9 mouse cellular contexts compared by ENCODE assay signal in the genomic region with DNA sequence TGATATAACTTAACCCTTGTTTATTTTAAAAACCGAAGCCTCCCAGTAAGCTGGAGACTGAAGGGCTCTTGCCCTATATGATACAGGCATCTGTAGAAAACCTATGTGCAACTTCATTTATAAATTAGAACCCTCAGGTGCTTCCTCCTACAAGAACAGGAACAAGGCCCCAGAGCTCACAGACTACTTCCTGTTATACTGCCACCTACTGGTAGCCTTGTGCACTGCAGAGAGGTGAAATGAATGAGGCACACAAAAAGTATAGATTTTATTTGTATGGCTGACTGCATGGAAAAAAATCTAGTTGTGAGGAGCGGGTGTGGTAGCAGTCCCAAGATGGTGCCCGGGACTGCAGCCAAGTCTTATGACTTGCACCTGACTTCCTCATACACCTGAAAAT.
A peak's percentile ranks its signal among the peaks of the same experiment; 100 is the strongest.
DNase-seq lines count a peak whose midpoint lies in the region; ATAC-seq and TF ChIP-seq lines count a peak whose summit lies in the region.
"Had no signal": no experiment of that assay in that cellular context is flagged by ENCODE, and none has a peak within 500 bp of the region (broad histone marks: within the 10 kb centered on the region; RNA-seq: fewer than 3 reads in every experiment).

No protein-coding gene starts in this region.

- dilution Hi-C loops in CH12.LX (cut with MboI; ENCODE audit: extremely low pct_ligation_motif_present, extremely low pct_unique_long_range_greater_than_20kb, low sequenced_read_pairs): no loop called here

- H3K9me3 ChIP-seq in CH12.LX (replicated peaks; ENCODE audit: low read length): no peaks in the 10 kb centered on the region
- H3K9me3 ChIP-seq in hindbrain, embryonic 12.5 days (replicated peaks): no peaks in the 10 kb centered on the region
- H3K9me3 ChIP-seq: embryonic facial prominence, embryonic 12.5 days had no signal

- H3K4me2 ChIP-seq in CH12.LX (ENCODE audit: insufficient read depth, low read depth, poor library complexity, severe bottlenecking): no peak overlapping the region
- H3K4me2 ChIP-seq in hindbrain, embryonic 12.5 days (replicated peaks): no peak overlapping the region
- H3K4me2 ChIP-seq: embryonic facial prominence, embryonic 12.5 days had no signal

- TF ChIP-seq EP300 in CH12.LX (IDR thresholded peaks at IDR 0.05; ENCODE audit: low read length): no peak

- H3K27ac ChIP-seq in CH12.LX (ENCODE audit: insufficient read depth, low read depth): no peak overlapping the region
- no peak overlapping the region for H3K27ac ChIP-seq in hindbrain, embryonic 12.5 days
- H3K27ac ChIP-seq: embryonic facial prominence, embryonic 12.5 days had no signal

- DNase-seq in kidney, postnatal 10 days: peak; percentile 15
- DNase-seq in kidney, adult 18-20 months: no peak
- peak; percentile 35 for DNase-seq in CH12.LX (ENCODE audit: extremely low read depth)
- peak; percentile 2 for DNase-seq in c-Kit-positive CD71-positive TER-119-negative erythroid progenitor cells, embryonic 14.5 days (ENCODE audit: low read depth)
- DNase-seq in spleen, postnatal 10 days (ENCODE audit: low spot score in 2 of 2): peak; percentile 8 to 54
- DNase-seq in layer of hippocampus, postnatal 36 days: no peak
- no peak for DNase-seq in left cerebral cortex, adult 8-10 months (ENCODE audit: low spot score in 2 of 2)

- H3K4me1 ChIP-seq in CH12.LX (ENCODE audit: control insufficient read depth in 1 of 2, insufficient read depth in 2 of 2): no peaks in the 10 kb centered on the region
- H3K4me1 ChIP-seq in hindbrain, embryonic 12.5 days: no peaks in the 10 kb centered on the region
- H3K4me1 ChIP-seq: embryonic facial prominence, embryonic 12.5 days had no signal

- no peak; the same call in 1 of the 2 replicates for TF ChIP-seq RAD21 in CH12.LX (IDR thresholded peaks at IDR 0.05; ENCODE audit: low read depth, low read length)

- 98% methylated on average over 3 of the region's 3 CpGs for WGBS in hindbrain, embryonic 12.5 days

- H3K4me3 ChIP-seq in CH12.LX (replicated peaks in 1 of 3; ENCODE audit: low read depth in 2 of 3, low read length in 2 of 3, poor library complexity in 1 of 3): no peak overlapping the region
- H3K4me3 ChIP-seq in hindbrain, embryonic 12.5 days: no peak overlapping the region
- H3K4me3 ChIP-seq: embryonic facial prominence, embryonic 12.5 days had no signal

- no peak for ATAC-seq in hindbrain, embryonic 12.5 days (ENCODE audit: low FRiP score)

- no peaks in the 10 kb centered on the region for H3K36me3 ChIP-seq in CH12.LX (replicated peaks in 1 of 2; ENCODE audit: control insufficient read depth in 1 of 2, insufficient read depth in 1 of 2, low read length in 1 of 2)
- no peaks in the 10 kb centered on the region for H3K36me3 ChIP-seq in hindbrain, embryonic 12.5 days
- H3K36me3 ChIP-seq: embryonic facial prominence, embryonic 12.5 days had no signal

- no peak overlapping the region for H3K9ac ChIP-seq in CH12.LX (ENCODE audit: insufficient read depth, low read depth)
- no peak overlapping the region for H3K9ac ChIP-seq in hindbrain, embryonic 12.5 days
- H3K9ac ChIP-seq: embryonic facial prominence, embryonic 12.5 days had no signal

- TF ChIP-seq POLR2A in CH12.LX (IDR thresholded peaks at IDR 0.05; ENCODE audit: low read depth, low read length): no peak

- no peaks in the 10 kb centered on the region for H3K79me2 ChIP-seq in CH12.LX (replicated peaks; ENCODE audit: control insufficient read depth, extremely low read depth, insufficient read depth, poor library complexity, severe bottlenecking)

- in situ Hi-C loops in CH12.LX (cut with MboI; ENCODE audit: low pct_ligation_motif_present, low pct_unique_long_range_greater_than_20kb, low sequenced_read_pairs): no loop called here

- no peaks in the 10 kb centered on the region for H3K27me3 ChIP-seq in CH12.LX (replicated peaks)
- H3K27me3 ChIP-seq in hindbrain, embryonic 12.5 days: no peaks in the 10 kb centered on the region
- H3K27me3 ChIP-seq: embryonic facial prominence, embryonic 12.5 days had no signal

- TF ChIP-seq CTCF in CH12.LX (conservative IDR thresholded peaks at IDR 0.05 in 1 of 2, IDR thresholded peaks at IDR 0.05 in 1 of 2; ENCODE audit: low read depth in 2 of 2, low read length in 2 of 2): peak; percentile 42 to 57

TF ChIP-seq in CH12.LX, 34 proteins besides CTCF, POLR2A, EP300 and RAD21:
- TF ChIP-seq ELF1 (IDR thresholded peaks at IDR 0.05; ENCODE audit: low read depth, low read length) (peak; percentile 43; the same call in 1 of the 2 replicates), SIN3A (IDR thresholded peaks at IDR 0.05; ENCODE audit: low read length) (no peak)

Comparison
In these comparisons a context has a peak if more than half of its experiments do, and no peak if none do; other contexts are left out.
1. DNase-seq: peak in kidney, postnatal 10 days (single experiment), CH12.LX (single experiment), c-Kit-positive CD71-positive TER-119-negative erythroid progenitor cells, embryonic 14.5 days (single experiment) and spleen, postnatal 10 days (2 of 2); none in kidney, adult 18-20 months (single experiment), layer of hippocampus, postnatal 36 days (0 of 2) and left cerebral cortex, adult 8-10 months (0 of 2).